Mouse (Mus musculus) gastrocnemius, adult 2 months (tissue): Measurements from ENCODE around the gene Cfap69. TPM values are rescaled to one million over a fixed set of nuclear protein-coding genes. Genes with fewer than 3 reads are reported as not detected.

Experiments used
- DNase-seq: peaks from one replicate; pipeline ENCODE4 v3.0.0; 2022
- H3K27ac ChIP-seq: fragments of 200-600 bp; 2 replicates; pipeline ENCODE4 v1.8.1; 2022; ENCODE audit warnings: mild to moderate bottlenecking
- H3K4me3 ChIP-seq: fragments of 200-600 bp; 2 replicates; pipeline ENCODE4 v1.8.1; 2022; ENCODE audit warnings: mild to moderate bottlenecking, moderate library complexity
- CTCF ChIP-seq: fragments of 200-600 bp; IDR thresholded peaks from 2 replicates; pipeline ENCODE4 v1.8.1; 2022; ENCODE audit warnings: antibody characterized with exemption, mild to moderate bottlenecking, moderate library complexity
- intact Hi-C: fragments of 180-260 bp; cut with DNase I; formaldehyde crosslinking; loops from one replicate; pipeline ENCODE4 v1.15.1; 2025
- total RNA-seq, 2 experiments: library from RNA; stranded (reverse); gene quantifications; 2 replicates each; pipeline ENCODE4 v1.2.3; 2021

Gene Cfap69
- total RNA-seq, 2 experiments from 2014 or later: 0.05 to 0.20 TPM

DNA sequence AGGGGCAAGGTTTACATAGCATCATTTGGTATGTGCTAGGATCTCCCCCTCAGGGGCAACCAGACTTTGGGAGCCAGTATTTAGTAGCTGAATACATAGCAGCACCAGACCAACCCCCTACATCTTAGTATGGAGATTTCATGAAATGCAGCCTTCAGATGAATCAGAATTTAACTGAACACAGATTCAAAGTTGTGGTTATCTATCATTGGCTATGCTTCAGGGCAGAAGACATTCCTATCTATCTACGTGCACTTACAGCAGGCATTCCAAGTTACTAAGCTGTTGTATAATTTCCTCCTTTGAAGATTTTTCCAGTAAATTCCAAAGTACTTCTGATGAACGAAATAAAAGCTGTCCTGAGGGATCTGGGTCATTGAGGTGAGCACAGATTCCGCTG is 38.5 kb downstream of the Cfap69 start:
- Histone ChIP-seq H3K27ac (no peak overlapping the region), H3K4me3 (no peak overlapping the region)
- DNase-seq: no peak
- intact Hi-C loops: no loop called here
- TF ChIP-seq CTCF: no peak

DNA sequence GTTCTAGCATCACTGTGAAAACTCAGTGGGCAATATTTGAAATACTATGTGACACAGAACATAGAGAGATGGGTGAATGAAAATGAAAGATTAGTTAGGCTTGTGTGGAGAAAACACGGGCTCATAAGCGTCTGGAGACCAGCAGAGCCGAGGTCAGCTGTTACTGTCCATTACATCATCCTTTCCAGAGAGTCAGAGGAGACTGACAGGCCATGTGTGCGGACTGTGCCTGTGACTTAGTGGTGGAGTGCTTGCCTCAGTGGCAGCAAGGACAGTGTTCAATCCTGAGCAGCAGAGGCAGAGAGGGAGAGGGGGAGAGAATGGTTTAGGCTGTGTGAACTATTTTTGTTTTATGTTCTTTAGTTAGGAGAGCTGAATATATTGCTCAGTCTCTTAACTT is 45.7 kb downstream of the Cfap69 start:
- no peak for TF ChIP-seq CTCF
- intact Hi-C loops: no loop called here
- Histone ChIP-seq H3K27ac (no peak overlapping the region), H3K4me3 (no peak overlapping the region)
- DNase-seq: no peak

GRCm38 (mm10) chr5:5610540-5610939 is 53.5 kb downstream of the Cfap69 start:
- no peak overlapping the region for H3K4me3 ChIP-seq
- DNase-seq: no peak
- no peak overlapping the region for H3K27ac ChIP-seq
- no peak for TF ChIP-seq CTCF
- intact Hi-C loops: no loop called here

GRCm38 (mm10) chr5:5587686-5588085 is 76.4 kb downstream of the Cfap69 start:
- intact Hi-C loops: no loop called here
- Histone ChIP-seq H3K4me3 (no peak overlapping the region), H3K27ac (no peak overlapping the region)
- DNase-seq: no peak
- TF ChIP-seq CTCF: no peak

GRCm38 (mm10) chr5:5573749-5574317 is 90.2 kb downstream of the Cfap69 start, which contains the start of gene Gm8773:
Gene Gm8773 (plus strand): TSS chr5:5573799.
- Histone ChIP-seq H3K27ac (no peak within 1 kb of the TSS), H3K4me3 (peak within 1 kb of the TSS; percentile 65)
- no peak for TF ChIP-seq CTCF
- DNase-seq: peak; percentile 24
- intact Hi-C loops: no loop called here

GRCm38 (mm10) chr5:5562435-5562834 is 101.6 kb downstream of the Cfap69 start:
- no peak for DNase-seq
- H3K4me3 ChIP-seq: no peak overlapping the region
- no peak overlapping the region for H3K27ac ChIP-seq
- no peak for TF ChIP-seq CTCF
- intact Hi-C loops: no loop called here

DNA sequence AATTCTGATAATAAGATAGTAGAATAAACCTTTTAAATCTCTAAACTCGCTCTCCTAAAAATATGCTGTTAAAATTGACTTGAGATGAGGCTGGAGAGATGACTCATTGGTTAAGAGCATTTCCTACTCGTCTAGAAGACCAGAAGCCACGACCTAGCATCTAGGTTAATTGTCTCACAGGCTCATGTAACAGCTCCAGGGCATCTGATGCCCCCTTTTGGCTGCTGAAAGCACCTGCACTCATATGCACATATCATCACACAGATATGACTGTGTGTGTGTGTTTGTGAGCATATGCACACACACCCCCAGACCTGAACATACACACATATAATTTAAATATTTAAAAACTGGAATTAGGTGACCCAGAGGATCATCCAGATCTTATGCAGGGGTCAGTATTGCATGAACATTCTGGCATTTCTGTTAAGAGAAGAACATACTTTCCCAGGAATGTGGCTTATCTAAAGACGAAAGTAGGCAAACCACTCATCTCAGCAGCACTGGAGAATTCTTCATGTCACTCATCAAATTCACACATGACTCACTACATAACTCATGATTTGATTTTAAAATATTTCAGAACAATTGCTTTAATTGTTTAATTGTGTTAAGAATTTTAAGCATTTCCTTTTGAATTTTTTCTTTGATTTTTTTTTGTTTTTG is 102.9 kb downstream of the Cfap69 start:
- TF ChIP-seq CTCF: no peak

GRCm38 (mm10) chr5:5559798-5560197 is 104.2 kb downstream of the Cfap69 start:
- H3K27ac ChIP-seq: peak overlapping the region; percentile 84
- intact Hi-C loops: loop anchor here (5.0 kb wide), 1 partner anchor 47 kb away; the partner anchor contains the start of gene Cldn12
- TF ChIP-seq CTCF: no peak
- DNase-seq: no peak
- H3K4me3 ChIP-seq: peak overlapping the region; percentile 93

More for the DNA sequence above, 102.9 kb downstream of the Cfap69 start:
- Histone ChIP-seq H3K27ac (no peak overlapping the region), H3K4me3 (no peak overlapping the region)
- intact Hi-C loops: no loop called here
- no peak for DNase-seq

DNA sequence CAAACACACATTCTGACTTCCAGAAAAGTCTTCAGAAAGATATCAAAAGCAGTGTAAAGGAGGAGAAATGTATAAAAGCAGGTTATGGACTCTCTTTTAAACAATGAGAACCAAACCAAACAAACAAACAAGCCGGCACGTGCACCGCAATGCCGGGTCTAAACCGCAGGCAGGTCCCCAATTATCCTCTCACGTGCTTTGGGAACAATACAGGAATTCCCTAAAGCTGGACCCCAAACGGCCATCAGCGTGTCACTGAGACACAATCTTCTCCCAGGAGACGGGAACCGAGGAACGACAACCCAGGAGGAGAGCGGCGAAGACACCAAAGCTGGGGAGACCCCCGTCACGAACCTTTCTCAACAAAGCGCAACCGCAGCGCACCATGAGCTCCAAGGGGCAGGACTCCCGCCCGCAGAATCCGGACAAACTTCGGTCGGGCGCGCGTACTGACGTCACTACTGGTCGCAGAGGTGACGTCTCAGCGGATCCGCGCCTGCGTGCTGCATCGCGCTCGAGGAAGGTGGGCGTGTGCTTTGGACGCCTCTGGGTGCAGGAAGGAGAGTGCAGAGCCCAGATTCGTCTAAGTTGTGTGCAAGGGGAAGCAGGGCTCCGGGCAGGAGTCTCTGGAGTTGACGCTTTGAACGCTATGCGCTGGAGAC is 104.8 kb downstream of the Cfap69 start, which contains the start of gene Gtpbp10:
Gene Gtpbp10, minus strand, starts transcription at position 460 of the 662 bp plus-strand sequence.
- H3K27ac ChIP-seq: peak within 1 kb of the TSS; percentile 84
- TF ChIP-seq CTCF: no peak
- peak; percentile 93 for DNase-seq
- intact Hi-C loops: loop anchor here (5.0 kb wide), 1 partner anchor 47 kb away; the partner anchor contains the start of gene Cldn12
- peak within 1 kb of the TSS; percentile 93 for H3K4me3 ChIP-seq

- no peak overlapping the region for H3K27ac ChIP-seq
- DNase-seq: no peak
- intact Hi-C loops: no loop called here
- no peak overlapping the region for H3K4me3 ChIP-seq
- TF ChIP-seq CTCF: no peak
Measured at GRCm38 (mm10) chr5:5551110-5551509, 112.9 kb downstream of the Cfap69 start.

- TF ChIP-seq CTCF: no peak
- Histone ChIP-seq H3K27ac (no peak overlapping the region), H3K4me3 (no peak overlapping the region)
- DNase-seq: no peak
- intact Hi-C loops: no loop called here
Measured at GRCm38 (mm10) chr5:5540385-5540784, 123.7 kb downstream of the Cfap69 start.

GRCm38 (mm10) chr5:5539771-5540170 is 124.3 kb downstream of the Cfap69 start:
- intact Hi-C loops: no loop called here
- H3K4me3 ChIP-seq: no peak overlapping the region
- no peak overlapping the region for H3K27ac ChIP-seq
- no peak for DNase-seq
- no peak for TF ChIP-seq CTCF

GRCm38 (mm10) chr5:5536131-5536530 is 127.9 kb downstream of the Cfap69 start:
- intact Hi-C loops: no loop called here
- TF ChIP-seq CTCF: no peak

More at GRCm38 (mm10) chr5:5536131-5536530, 127.9 kb downstream of the Cfap69 start:
- DNase-seq: no peak
- Histone ChIP-seq H3K4me3 (no peak overlapping the region), H3K27ac (no peak overlapping the region)
